Mouse (Mus musculus): ENCODE data around the gene Hoxa1.

Hoxa1 gene

GRCm38 (mm10) chr6:52159164-52159761, 1.1 kb upstream of the Hoxa1 start:
- no peak for DNase-seq (ENCODE audit: low spot score in 2 of 2)

DNA sequence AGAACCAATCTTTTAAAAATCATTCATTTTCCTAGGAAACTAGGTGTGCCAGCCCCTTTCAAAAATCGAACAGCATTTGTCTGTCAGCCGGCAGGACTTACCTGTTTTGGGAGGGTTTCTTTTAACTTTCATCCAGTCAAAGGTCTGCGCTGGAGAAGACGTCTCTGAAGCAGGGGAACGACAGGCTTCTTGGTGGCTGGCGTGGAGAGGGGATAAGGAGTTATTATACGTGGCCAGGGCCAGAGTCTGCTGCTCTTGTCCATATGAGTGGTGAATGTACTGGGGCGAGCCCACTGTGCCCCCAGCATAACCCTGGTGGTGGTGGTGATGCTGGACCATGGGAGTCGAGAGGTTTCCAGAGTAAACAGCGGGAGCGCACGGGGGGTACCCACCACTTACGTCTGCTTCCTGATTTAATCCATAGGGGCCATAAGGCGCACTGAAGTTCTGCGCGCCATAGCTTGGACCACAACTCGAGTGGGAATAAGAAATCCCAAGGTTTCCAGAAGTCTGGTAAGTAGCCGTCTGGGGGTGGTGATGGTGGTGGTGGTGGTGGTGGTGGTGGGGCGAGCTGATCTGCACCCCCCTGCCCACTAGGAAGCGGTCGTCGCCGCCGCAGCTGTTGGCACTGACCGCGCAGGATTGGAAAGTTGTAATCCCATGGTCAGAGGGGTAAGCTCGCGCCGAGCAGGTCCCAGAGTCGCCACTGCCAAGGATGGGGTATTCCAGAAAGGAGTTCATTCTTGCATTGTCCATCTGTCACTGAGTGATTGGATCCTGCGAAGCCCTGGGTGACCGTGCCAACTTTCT, 446 bp downstream of the Hoxa1 start:
- DNase-seq (ENCODE audit: low spot score in 2 of 2), result no peak

DNA sequence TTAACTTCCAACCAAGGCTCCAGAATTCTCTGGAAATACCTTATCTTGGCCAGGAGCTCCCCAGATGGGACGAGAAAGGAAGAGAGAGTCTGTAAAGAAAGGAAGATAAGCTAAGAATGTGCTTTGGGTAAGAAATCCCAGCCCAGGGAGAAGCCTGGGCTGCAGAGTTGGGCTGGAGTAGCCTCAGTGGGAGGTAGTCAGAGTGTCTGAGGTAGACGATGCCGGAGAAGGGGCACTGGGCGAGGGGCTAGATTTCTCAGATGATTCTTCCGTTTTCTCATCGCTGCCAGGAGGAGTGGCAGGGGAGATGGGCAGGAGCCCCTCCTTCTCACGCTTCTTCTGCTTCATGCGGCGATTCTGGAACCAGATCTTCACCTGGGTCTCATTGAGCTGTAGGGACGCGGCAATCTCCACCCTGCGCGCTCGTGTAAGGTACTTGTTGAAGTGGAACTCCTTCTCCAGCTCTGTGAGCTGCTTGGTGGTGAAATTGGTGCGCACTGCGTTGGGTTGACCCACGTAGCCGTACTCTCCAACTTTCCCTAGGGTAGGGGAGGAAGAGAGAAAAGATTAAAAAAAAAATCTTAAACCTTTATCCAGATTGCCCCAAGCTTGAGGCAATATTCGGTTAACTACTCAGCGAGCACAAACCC, 1.4 kb downstream of the Hoxa1 start:
- DNase-seq (ENCODE audit: low spot score in 2 of 2), result no peak

DNA sequence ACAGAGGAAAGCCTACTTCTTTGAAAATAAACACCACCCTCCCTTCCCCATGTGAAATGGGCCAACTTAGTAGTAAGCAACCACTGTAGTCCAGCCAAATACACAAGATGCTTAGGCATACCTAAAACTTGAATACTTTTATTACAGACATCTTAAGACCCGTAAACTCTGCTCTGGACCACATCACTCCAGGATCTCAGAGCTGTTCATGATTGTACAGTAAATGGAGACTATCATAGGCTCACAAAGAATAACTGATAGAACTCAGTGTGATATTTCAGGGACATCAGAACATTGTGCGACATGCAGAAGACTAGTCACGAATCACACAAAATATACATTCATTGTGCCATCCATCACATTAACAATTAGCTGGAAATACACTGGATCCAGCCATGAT, 2.6 kb downstream of the Hoxa1 start:
- DNase-seq (ENCODE audit: low spot score in 2 of 2), result no peak

GRCm38 (mm10) chr6:52154044-52154443, 4.1 kb downstream of the Hoxa1 start:
- no peak for DNase-seq (ENCODE audit: low spot score in 2 of 2)

DNA sequence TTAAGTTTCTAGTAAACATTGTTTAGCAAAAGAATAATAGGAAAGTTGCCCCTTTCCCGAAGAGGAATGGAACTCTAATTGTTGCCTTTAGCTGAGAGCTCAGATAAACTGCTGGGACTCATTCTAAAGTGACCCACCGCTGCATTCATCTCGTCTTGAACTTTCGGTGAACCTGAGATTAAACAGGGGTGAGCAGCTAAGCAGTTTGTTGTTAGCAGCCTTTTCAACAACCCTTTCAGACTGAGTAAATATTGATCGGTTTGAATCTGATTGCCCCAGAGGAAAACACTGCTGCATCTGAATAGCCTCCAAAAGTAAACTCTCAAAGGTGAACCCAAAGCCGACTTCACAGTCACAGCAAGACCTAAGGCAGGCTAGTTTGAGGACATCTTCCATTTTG, 4.8 kb downstream of the Hoxa1 start:
- no peak for DNase-seq (ENCODE audit: low spot score in 2 of 2)

DNA sequence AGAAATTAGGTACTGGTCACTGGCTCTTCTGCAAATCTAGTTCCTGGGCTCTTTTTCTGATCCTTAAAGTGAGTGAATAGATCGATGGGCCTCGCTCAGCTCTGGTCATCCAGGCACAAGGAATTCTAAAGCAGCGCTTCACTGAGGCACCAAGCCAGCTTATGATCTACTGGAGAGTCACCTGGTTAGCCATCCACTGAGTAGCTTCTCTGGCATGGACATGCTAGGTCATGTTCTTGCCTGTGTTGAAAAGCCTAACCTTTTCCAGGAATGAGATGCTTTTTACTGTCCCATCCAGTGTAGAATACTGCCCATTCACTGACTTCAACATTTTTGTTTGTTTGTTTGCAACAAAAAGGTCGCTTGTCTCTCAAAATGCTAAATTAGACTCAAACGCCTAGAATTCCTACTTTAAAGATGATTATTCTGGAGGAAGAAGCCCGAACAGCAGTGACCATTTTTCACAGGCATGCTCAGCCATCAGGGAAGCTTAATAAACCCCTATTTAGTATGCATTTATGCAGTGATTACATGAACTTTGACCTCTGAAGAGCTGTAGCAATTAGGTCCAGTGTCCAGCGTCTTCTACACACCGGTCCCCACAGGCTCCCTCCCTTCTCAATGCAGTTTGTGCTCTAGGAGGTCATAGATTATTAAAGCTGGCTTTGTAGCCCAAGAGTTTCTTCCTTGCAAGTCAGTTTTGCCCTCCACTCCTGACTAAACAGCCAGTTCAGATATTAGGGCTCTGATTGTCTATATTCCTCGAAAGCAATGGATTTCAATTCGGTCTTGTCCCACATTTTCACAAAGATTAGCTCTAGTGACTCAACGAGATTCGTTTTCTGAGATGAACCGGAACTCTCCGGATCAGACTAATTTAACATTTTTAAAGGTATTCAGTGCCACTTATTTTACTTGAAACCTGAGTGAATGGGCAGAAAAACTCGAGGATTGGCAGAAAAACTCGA, 5.6 kb downstream of the Hoxa1 start:
- DNase-seq (ENCODE audit: low spot score in 2 of 2), result no peak

DNA sequence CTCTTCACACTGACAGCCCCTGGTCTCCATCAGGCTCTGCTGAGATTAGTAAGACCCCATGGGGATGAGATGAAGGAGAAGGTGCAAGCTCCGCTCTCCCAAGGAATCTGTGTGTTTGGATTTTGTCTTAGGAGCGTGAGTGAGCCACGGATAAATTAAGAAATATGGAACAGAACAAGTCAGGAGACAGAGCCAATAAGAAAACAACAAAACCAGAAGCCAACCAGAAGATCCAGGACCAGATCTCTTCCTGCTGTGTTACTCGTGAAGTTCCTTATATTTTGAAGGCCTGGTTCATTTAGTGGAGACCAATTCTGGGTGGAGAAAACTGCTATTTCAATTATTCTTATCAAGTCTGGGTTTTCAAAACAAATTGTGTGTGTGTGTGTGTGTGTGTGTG, 6.5 kb downstream of the Hoxa1 start:
- no peak for DNase-seq (ENCODE audit: low spot score in 2 of 2)

DNA sequence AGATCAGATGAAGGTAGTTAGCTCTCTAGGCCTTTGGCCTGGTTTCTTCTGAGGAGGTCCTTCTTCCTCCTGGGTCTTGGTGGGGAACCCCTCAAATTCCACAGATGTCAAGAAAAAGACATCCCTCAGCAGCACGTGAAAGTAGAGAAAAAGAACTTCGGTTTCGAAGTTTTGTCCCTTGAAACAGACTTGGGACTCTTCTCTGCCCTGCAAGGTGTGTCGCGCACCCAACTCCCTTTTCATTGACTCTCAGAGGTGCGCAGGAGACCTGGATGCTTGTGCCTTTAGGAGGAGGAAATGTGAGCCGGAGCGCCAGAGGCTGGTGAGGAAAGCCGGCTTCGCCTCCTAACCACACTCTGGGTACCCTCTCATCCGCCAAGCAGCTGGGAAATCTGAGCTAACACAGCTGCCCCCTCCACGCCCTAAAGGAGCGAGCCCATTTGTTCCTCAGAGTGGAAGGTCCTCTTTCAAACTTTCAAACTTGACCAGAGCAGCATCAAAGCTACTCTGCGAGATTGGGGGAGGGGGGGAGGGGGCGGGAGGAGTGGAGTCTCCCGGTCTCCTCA, 7.6 kb downstream of the Hoxa1 start:
- no peak for DNase-seq (ENCODE audit: low spot score in 2 of 2)

DNA sequence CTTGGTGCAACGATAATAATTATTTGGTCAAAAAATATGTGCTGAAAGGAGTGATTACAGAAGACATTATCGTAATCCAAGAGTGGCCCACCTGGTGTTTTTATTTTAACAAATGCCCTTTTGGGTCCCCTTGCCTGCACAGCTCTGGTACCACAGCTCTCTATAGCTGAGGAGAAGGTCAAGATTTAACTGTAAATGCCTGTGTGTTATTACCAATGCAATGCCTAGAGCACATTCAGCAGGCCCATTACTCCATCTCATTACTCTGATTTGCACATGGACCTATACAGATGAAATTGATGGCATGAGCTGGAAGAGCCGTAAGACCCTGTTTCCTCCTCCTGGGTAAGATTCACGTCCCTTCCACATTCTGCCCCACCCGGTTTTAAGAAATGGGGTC, 19.0 kb downstream of the Hoxa1 start:
- no peak for DNase-seq (ENCODE audit: low spot score in 2 of 2)

- no peak for DNase-seq (ENCODE audit: low spot score in 2 of 2)
Observed at GRCm38 (mm10) chr6:52138576-52138975, 19.5 kb downstream of the Hoxa1 start.

DNA sequence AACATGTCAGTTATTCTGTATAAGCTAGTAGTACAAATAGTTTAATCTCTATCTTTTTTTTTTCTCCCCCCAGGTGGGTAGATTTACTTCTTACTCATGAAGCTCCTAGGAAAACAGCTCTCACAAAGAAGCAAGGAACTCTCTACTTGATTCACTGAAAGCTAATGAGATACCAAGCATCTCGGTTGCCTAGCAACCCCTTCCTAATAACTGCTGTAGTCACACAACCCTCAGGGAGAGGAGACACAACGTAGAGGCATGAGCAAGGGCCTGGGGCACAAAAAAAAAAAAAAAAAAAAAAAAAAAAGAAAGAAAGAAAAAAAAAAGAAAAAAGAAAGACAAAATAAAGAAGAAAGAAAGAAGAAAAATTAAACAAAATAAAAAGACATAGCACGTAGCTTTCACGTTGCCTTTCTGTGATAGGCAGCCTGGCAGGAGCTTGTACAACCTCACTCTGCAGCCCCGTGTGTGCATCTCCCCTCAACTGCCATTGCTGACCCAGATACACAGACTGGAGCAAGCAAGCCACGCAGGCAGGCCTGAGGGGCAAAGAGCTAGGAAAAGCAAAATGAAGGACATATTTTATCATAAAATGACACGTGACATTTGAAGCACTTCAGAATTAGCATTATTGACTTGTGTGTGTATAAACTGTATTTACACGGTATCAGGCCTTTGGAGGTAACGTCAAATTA, 20.1 kb downstream of the Hoxa1 start:
- no peak for DNase-seq (ENCODE audit: low spot score in 2 of 2)

- DNase-seq (ENCODE audit: low spot score in 2 of 2), result no peak
Observed at GRCm38 (mm10) chr6:52123673-52124072, 34.4 kb downstream of the Hoxa1 start.

- no peak for DNase-seq (ENCODE audit: low spot score in 2 of 2)
Observed at GRCm38 (mm10) chr6:52121173-52121572, 36.9 kb downstream of the Hoxa1 start.

DNA sequence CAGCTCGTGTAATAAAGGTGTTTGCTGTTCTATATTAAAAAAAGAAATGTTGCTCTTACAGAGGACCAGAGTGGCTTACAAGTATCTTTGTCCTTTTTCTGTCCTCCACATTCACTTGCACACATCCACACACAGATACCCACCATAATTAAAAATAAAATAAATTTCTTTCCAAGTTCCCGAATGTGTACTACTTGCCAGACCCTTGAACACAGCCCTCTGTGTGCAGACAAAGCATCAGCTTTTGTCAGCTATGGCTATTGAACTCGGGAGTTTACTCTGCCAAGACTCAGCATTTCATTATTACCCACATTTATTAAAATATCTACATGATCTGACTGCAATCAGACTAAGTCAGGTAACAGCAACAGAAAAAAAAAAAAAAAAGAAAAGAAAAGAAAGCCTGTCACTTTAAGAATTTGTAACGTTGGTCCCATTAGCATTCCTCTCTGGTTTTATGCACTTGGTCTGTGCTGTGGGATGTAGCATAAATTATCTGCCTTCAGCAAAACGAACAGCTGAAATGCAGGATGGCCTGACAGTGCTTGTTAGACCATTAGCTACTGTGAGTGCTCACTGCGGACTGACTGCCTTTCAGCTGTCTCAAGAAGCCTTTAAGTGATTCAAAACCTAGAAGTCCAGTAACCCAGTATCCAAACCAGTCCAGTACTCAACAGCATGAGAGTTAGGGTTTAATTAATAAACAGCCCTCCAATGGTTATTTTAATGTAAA, 39.0 kb downstream of the Hoxa1 start:
- DNase-seq (ENCODE audit: low spot score in 2 of 2), result no peak

- DNase-seq (ENCODE audit: low spot score in 2 of 2), result no peak
Observed at GRCm38 (mm10) chr6:52115899-52116298, 42.2 kb downstream of the Hoxa1 start.

DNA sequence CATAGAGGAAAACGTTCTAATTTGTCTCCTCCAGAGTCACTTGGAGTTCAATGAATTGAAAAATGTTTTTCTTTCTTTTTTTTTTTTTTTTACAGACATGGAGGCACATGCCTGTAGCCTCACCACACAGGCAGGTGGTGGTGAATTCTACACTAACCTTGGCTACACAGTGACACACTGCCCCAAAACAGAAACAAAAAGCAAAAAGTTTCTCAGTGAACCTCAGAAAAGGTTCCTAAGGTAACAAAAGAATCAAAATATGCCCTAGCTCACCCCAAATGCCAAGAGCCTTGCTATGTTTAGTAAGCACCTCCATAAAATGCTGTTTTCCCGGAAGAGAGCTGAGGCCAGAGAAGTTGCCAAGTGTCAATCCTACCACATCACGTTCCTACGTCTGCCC, 46.3 kb downstream of the Hoxa1 start:
- DNase-seq (ENCODE audit: low spot score in 2 of 2), result no peak

GRCm38 (mm10) chr6:52107400-52107799, 50.7 kb downstream of the Hoxa1 start:
- no peak for DNase-seq (ENCODE audit: low spot score in 2 of 2)

DNA sequence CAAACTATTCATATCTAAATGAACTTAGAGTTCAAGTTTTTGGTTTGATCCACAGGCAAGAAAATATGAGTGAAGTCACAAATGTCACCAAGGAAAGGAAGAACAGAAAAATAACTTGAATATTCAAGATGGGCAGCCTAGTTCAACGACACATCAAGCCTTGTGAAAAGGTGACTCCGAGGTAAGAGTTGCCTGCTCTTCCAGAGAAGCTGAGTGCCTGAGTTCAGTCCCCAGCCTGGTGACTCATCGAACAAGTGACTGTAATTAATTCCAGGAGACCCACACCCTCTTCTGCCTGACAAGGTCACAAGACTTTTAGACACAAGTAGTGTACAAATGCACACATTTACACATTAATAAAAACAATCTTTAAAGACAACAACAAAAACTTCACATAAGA, 51.4 kb downstream of the Hoxa1 start:
- DNase-seq (ENCODE audit: low spot score in 2 of 2), result no peak

GRCm38 (mm10) chr6:52106178-52106577, 51.9 kb downstream of the Hoxa1 start:
- no peak for DNase-seq (ENCODE audit: low spot score in 2 of 2)
